Mouse (Mus musculus) hindbrain, embryonic 15.5 days (tissue): Measurements from ENCODE around the gene Atxn7l3b. TPM values are rescaled to one million over a fixed set of nuclear protein-coding genes. Genes with fewer than 3 reads are reported as not detected.

Experiments used
- ATAC-seq: fragments of 200-750 bp; cut with Nextera tagmentation; 2 replicates; pipeline ENCODE4 v1.8.0; 2017; ENCODE audit warnings: low read depth, moderate number of reproducible peaks, moderate TSS enrichment; ENCODE audit not compliant: low FRiP score
- H3K27ac ChIP-seq: fragments of 300-500 bp; sonication (generic); replicated peaks from 2 replicates; pipeline ENCODE4 v1.5.1; 2015; ENCODE audit warnings: mild to moderate bottlenecking, inconsistent platforms
- H3K27me3 ChIP-seq: fragments of 300-500 bp; sonication (generic); 2 replicates; pipeline ENCODE4 v1.6.1; 2015; ENCODE audit warnings: control low read depth, inconsistent platforms
- H3K36me3 ChIP-seq: fragments of 300-500 bp; sonication (generic); 2 replicates; pipeline ENCODE4 v1.6.1; 2015; ENCODE audit warnings: control low read depth, inconsistent platforms
- H3K4me1 ChIP-seq: fragments of 300-500 bp; sonication (generic); replicated peaks from 2 replicates; pipeline ENCODE4 v1.6.1; 2015; ENCODE audit warnings: control low read depth, inconsistent platforms
- H3K4me2 ChIP-seq: fragments of 300-500 bp; sonication (generic); 2 replicates; pipeline ENCODE4 v1.6.1; 2015; ENCODE audit warnings: moderate library complexity, mild to moderate bottlenecking, inconsistent platforms
- H3K4me3 ChIP-seq: fragments of 300-500 bp; sonication (generic); 2 replicates; pipeline ENCODE4 v1.5.1; 2015; ENCODE audit warnings: mild to moderate bottlenecking, inconsistent platforms
- H3K9ac ChIP-seq: fragments of 300-500 bp; sonication (generic); 2 replicates; pipeline ENCODE4 v1.6.1; 2015; ENCODE audit warnings: inconsistent platforms
- H3K9me3 ChIP-seq: fragments of 300-500 bp; sonication (generic); 2 replicates; pipeline ENCODE4 v1.6.1; 2016; ENCODE audit warnings: control low read depth, inconsistent platforms
- WGBS: fragments of 180-500 bp; shearing (Covaris S2); methylation state at CpG from one replicate; pipeline ENCODE4 v1.1.7; 2015; 5-methylcytosine and 5-hydroxymethylcytosine counted together
- polyA plus RNA-seq: library from polyadenylated mRNA; unstranded; fragments of >200 nt; fragmentation: Nextera tagmentation; extraction: Ambion mirVana; gene quantifications from 2 replicates; pipeline ENCODE4 v1.2.1, GENCODE M21; 2015

Atxn7l3b gene
- polyA plus RNA-seq, 1 experiment from 2014 or later: 370 TPM

DNA sequence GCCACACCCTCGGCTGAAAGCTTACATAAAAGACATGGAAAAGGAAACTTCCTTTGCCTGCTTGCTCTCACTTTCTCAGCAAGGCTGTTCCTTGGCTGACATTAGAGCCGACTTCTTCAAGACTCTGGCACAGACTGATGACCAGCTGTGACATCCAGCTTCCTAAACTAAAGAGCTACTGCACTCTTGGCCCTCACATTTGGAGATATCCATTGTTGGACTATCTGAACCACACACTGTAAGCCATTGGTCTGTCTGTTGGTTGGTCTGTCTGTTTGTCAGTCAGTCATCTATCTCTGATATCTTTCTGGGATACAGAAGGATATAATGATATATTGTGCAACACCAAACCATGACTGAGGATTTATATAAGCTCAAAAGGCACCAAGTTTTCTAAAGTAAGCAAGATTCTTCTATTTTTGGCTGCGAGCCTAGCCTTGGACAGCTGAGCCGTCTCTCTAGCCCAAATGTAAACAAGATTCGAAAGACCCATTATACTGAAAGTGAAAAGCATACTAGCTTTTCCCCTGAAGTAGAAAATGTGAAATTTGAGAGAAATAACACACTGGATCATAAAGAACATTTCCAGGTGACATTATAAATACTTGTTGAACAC lies 12.1 kb downstream of the Atxn7l3b start:
- ATAC-seq: no peak
- Histone ChIP-seq H3K4me3 (no peak overlapping the region), H3K27me3 (no peaks in the 10 kb centered on the region), H3K27ac (no peak overlapping the region), H3K4me1 (no peaks in the 10 kb centered on the region), H3K9me3 (no peaks in the 10 kb centered on the region), H3K4me2 (no peak overlapping the region), H3K36me3 (no peaks in the 10 kb centered on the region), H3K9ac (no peak overlapping the region)
- 78% methylated on average over 5 of the region's 5 CpGs for WGBS

GRCm38 (mm10) chr10:112900243-112900642 lies 28.6 kb downstream of the Atxn7l3b start:
- Histone ChIP-seq H3K4me2 (no peak overlapping the region), H3K9ac (no peak overlapping the region), H3K27ac (no peak overlapping the region), H3K4me1 (0 out of 2 replicates have a peak, but pooled peaks cover 6% of the 10 kb centered on the region), H3K27me3 (no peaks in the 10 kb centered on the region), H3K9me3 (no peaks in the 10 kb centered on the region), H3K4me3 (no peak overlapping the region), H3K36me3 (no peaks in the 10 kb centered on the region)
- 53% methylated on average over 7 of the region's 7 CpGs for WGBS
- ATAC-seq: no peak

DNA sequence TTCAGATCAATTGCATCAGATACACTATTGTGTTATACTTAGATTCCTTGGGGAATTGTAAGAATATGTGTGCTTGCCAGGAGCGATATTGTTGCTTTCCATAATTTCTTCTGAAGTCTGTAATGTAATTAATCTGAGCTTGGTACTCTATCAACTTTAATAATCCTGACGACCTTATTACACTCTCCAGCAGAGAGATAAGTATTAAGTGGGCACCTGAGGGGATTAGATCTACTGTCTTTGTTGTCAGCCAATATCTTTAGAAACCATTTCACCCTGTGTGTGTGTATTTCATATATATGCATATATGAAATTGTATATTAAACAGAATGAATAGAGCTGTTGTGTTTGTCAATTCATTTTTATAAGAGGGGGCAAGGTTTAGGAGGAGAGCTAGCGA lies 29.0 kb downstream of the Atxn7l3b start:
- Histone ChIP-seq H3K36me3 (no peaks in the 10 kb centered on the region), H3K27me3 (no peaks in the 10 kb centered on the region), H3K27ac (no peak overlapping the region), H3K9ac (no peak overlapping the region), H3K9me3 (no peaks in the 10 kb centered on the region), H3K4me3 (no peak overlapping the region), H3K4me1 (0 out of 2 replicates have a peak, but pooled peaks cover 6% of the 10 kb centered on the region), H3K4me2 (no peak overlapping the region)
- WGBS: 40% methylated on average over 3 of the region's 3 CpGs
- ATAC-seq: no peak

GRCm38 (mm10) chr10:112896636-112897035 lies 32.2 kb downstream of the Atxn7l3b start:
- Histone ChIP-seq H3K4me3 (no peak overlapping the region), H3K4me2 (no peak overlapping the region), H3K9ac (no peak overlapping the region), H3K27ac (no peak overlapping the region), H3K9me3 (no peaks in the 10 kb centered on the region), H3K36me3 (no peaks in the 10 kb centered on the region), H3K4me1 (0 out of 2 replicates have a peak, but pooled peaks cover 6% of the 10 kb centered on the region), H3K27me3 (no peaks in the 10 kb centered on the region)
- no peak for ATAC-seq
- 42% methylated on average over 4 of the region's 4 CpGs for WGBS

DNA sequence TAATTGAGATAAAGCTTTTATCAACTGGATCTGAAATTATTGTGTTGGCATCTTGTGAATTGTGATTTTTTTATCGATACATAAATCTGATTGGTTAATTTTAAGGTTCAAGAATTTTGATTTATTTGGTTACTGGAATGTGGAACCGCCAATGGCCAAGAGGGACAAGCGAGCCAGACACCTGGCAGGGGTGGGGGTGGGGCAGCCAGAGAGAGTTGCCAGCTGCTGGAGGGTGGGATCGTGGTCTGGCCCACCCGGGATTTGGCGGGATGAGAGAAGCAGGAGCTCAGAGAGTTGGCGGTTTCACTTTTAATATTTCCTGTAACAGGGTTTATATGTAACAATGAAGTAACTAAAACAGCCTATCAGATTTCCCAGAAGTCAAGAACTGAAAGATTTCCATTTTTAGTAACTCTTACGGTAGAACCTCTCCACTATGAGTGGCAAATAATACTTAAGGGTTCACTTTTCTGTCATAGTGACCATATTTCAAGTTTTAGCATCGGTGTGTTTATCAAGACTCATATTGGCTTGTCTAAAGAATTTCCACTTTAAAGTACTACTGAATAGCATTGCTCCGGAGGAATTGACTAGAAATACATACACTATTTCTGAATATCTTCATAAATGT lies 35.1 kb downstream of the Atxn7l3b start:
- Histone ChIP-seq H3K9me3 (no peaks in the 10 kb centered on the region), H3K36me3 (no peaks in the 10 kb centered on the region), H3K4me3 (no peak overlapping the region), H3K4me1 (no peaks in the 10 kb centered on the region), H3K27ac (no peak overlapping the region), H3K4me2 (no peak overlapping the region), H3K9ac (no peak overlapping the region), H3K27me3 (no peaks in the 10 kb centered on the region)
- 93% methylated on average over 10 of the region's 10 CpGs for WGBS
- no peak for ATAC-seq

GRCm38 (mm10) chr10:112884064-112884463 lies 44.7 kb downstream of the Atxn7l3b start:
- Histone ChIP-seq H3K9ac (no peak overlapping the region), H3K36me3 (no peaks in the 10 kb centered on the region), H3K4me1 (no peaks in the 10 kb centered on the region), H3K4me2 (peak overlapping the region; percentile 20; the same call in 1 of the 2 replicates), H3K4me3 (no peak overlapping the region), H3K9me3 (no peaks in the 10 kb centered on the region), H3K27ac (no peak overlapping the region), H3K27me3 (no peaks in the 10 kb centered on the region)
- ATAC-seq: no peak
- whole genome bisulfite sequencing: 60% methylated on average over 9 of the region's 9 CpGs

- no peaks in the 10 kb centered on the region for H3K36me3 ChIP-seq
- H3K9ac ChIP-seq: no peak overlapping the region
- H3K27ac ChIP-seq: no peak overlapping the region
- no peaks in the 10 kb centered on the region for H3K9me3 ChIP-seq
- no peak for ATAC-seq
- H3K4me1 ChIP-seq: no peaks in the 10 kb centered on the region
- no peaks in the 10 kb centered on the region for H3K27me3 ChIP-seq
- H3K4me3 ChIP-seq: no peak overlapping the region
- peak overlapping the region; percentile 20; the same call in 1 of the 2 replicates for H3K4me2 ChIP-seq
- WGBS: 47% methylated on average over 3 of the region's 3 CpGs
These were observed 45.2 kb downstream of the Atxn7l3b start for GRCm38 (mm10) chr10:112883688-112884004.

DNA sequence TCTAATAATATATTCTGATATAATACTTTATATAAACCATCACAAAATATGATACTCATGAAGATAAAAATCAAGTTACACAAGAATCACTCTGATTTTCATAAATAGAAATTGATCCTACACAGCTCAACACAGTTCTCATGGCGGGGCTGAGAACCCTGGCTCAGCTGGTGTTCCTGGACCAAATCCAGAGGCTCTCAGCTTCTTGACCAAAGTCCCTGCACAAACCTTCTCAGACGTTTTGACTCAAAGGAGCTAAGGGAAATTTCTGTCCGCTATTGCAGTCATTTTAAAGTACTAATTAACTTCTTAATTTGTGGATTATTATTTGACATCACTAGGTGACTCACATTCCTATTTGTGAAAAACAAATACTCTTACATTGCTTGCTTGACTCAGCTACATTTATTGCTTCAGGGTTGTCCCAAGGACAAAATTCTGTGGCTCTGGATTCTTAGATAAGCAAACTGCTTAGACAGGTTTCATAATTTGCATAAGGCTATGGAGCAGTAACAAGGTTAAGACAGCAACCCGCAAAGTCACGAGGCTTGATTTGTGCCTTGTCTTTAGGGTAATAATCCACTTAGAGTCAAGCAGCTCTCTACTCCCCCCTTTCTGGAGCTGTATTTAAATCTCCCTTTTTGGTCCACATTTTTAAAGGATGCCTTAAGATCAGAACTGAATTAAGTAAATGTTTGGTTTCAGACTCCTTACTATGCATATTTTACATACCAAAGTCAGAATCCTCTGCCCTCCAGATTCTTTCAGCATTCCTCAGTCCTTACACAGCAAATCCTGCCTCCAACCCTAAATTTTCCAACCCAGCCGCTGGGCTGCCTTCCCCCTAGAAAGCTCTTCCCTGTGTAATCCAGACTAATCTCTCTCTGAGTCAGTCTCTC lies 45.8 kb downstream of the Atxn7l3b start:
- Histone ChIP-seq H3K4me3 (no peak overlapping the region), H3K9me3 (no peaks in the 10 kb centered on the region), H3K4me1 (no peaks in the 10 kb centered on the region), H3K36me3 (no peaks in the 10 kb centered on the region), H3K4me2 (no peak overlapping the region), H3K27me3 (no peaks in the 10 kb centered on the region), H3K27ac (no peak overlapping the region), H3K9ac (no peak overlapping the region)
- WGBS: 39% methylated on average over 6 of the region's 6 CpGs
- ATAC-seq: no peak

GRCm38 (mm10) chr10:112882149-112882548 lies 46.7 kb downstream of the Atxn7l3b start:
- no peaks in the 10 kb centered on the region for H3K4me1 ChIP-seq
- no peak for ATAC-seq
- H3K9ac ChIP-seq: no peak overlapping the region
- no peaks in the 10 kb centered on the region for H3K36me3 ChIP-seq
- no peak overlapping the region for H3K4me2 ChIP-seq
- no peak overlapping the region for H3K4me3 ChIP-seq
- H3K27me3 ChIP-seq: no peaks in the 10 kb centered on the region
- no peaks in the 10 kb centered on the region for H3K9me3 ChIP-seq
- 92% methylated on average over 3 of the region's 3 CpGs for WGBS
- no peak overlapping the region for H3K27ac ChIP-seq

DNA sequence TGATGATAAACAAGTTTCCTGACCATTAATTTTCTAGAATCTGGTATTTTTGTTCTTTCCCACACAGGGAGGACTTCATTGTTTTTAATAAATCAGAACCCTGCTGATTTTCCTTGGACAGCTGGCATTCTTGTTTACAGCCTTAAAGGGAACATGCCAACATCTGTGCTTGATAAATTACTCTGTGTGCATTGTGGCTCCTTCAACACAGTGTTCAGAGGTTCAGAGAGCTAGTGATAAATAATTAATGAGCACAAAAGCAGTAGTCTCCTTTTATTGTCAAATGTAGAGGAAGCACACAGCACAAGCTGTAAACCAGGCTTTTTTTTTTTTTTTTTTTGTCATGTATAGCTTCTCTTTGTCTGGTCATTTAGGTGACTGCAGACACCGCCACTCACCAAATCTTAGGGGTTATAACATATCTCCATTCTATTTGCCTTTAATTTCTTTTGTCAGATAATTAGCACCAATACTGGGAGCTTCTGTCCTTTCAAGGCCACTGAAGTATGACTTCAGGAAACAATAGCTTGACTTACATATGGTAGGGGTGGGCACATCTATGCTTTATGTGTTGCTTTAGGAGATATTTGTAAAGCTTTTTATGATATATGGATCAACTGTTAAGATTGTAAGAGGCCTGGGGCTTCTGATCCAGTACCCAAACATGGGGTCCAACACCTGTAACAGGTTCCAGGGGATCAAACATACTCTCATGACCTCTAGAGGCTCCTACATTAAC lies 52.0 kb downstream of the Atxn7l3b start:
- H3K9me3 ChIP-seq: no peaks in the 10 kb centered on the region
- no peaks in the 10 kb centered on the region for H3K36me3 ChIP-seq
- H3K4me1 ChIP-seq: peaks cover 4% of the 10 kb centered on the region; the same call in 1 of the 2 replicates
- no peak overlapping the region for H3K27ac ChIP-seq
- H3K4me3 ChIP-seq: no peak overlapping the region
- no peak overlapping the region for H3K9ac ChIP-seq
- no peak overlapping the region for H3K4me2 ChIP-seq
- ATAC-seq: 0 out of 2 replicates have a peak, but pooled peaks have one; percentile 59
- H3K27me3 ChIP-seq: no peaks in the 10 kb centered on the region
- WGBS: 32% methylated on average over 1 of the region's 1 CpGs
